Mouse (Mus musculus): Measurements from ENCODE around the gene Aldh3b3. TPM values are rescaled to one million over a fixed set of nuclear protein-coding genes. Genes with fewer than 3 reads are reported as not detected.
A peak's percentile ranks its signal among the peaks of the same experiment; 100 is the strongest.
"Not testable (repeated sequence)": the region's sequence is repeated elsewhere in the genome, so short reads cannot be mapped to it uniquely, and the experiment has no call there.

The Aldh3b3 gene
- polyA plus RNA-seq, 1 experiment from 2014 or later: not detected

GRCm38 (mm10) chr19:3960211-3960610 is 1.8 kb downstream of the Aldh3b3 start:
- no peak overlapping the region for H3K4me2 ChIP-seq
- H3K27me3 ChIP-seq (replicated peaks): peaks cover 7% of the 10 kb centered on the region; the same call in 1 of the 2 replicates
- no peak overlapping the region for H3K9ac ChIP-seq
- no peak overlapping the region for H3K4me3 ChIP-seq
- H3K36me3 ChIP-seq: no peaks in the 10 kb centered on the region
- no peaks in the 10 kb centered on the region for H3K9me3 ChIP-seq (replicated peaks)
- no peak for ATAC-seq
- 78% methylated on average over 5 of the region's 5 CpGs for WGBS (ENCODE audit: insufficient replicate concordance)
- H3K4me1 ChIP-seq: no peaks in the 10 kb centered on the region
- H3K27ac ChIP-seq: no peak overlapping the region

DNA sequence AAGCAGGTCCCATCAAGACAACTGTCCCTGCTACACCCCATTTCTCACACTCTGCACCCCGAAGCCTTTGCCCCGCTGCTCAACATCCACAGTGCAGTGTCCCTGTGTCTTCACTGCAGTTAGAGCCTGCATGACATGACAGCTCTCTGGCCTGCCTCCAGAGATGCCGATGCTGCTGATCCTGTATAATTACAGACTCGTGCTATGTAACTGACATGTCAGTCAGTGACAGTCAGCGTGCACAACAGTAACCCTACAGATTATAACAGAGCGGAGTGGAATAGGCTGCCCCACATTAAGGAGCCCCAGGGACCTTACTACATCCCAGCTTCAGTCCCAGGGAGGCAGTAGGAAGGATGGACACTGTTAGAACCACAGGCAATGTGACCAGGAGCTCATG is 3.4 kb downstream of the Aldh3b3 start:
- not testable (repeated sequence) for H3K4me1 ChIP-seq; H3K4me3 ChIP-seq; H3K4me2 ChIP-seq; H3K36me3 ChIP-seq; H3K27me3 ChIP-seq (replicated peaks); ATAC-seq; H3K9me3 ChIP-seq (replicated peaks); H3K27ac ChIP-seq; H3K9ac ChIP-seq
- WGBS (ENCODE audit: insufficient replicate concordance): 75% methylated on average over 6 of the region's 6 CpGs

GRCm38 (mm10) chr19:3962469-3962868 is 4.0 kb downstream of the Aldh3b3 start:
- Histone ChIP-seq H3K27ac (no peak overlapping the region), H3K4me1 (peaks cover 7% of the 10 kb centered on the region), H3K27me3 (replicated peaks) (0 out of 2 replicates have a peak, but pooled peaks cover 3% of the 10 kb centered on the region), H3K9ac (no peak overlapping the region), H3K4me3 (no peak overlapping the region), H3K36me3 (no peaks in the 10 kb centered on the region), H3K4me2 (no peak overlapping the region), H3K9me3 (replicated peaks) (no peaks in the 10 kb centered on the region)
- ATAC-seq: no peak
- WGBS (ENCODE audit: insufficient replicate concordance): 7% methylated on average over 2 of the region's 2 CpGs

GRCm38 (mm10) chr19:3964030-3964429 is 5.6 kb downstream of the Aldh3b3 start:
- H3K27ac ChIP-seq: no peak overlapping the region
- H3K9ac ChIP-seq: no peak overlapping the region
- H3K36me3 ChIP-seq: no peaks in the 10 kb centered on the region
- H3K27me3 ChIP-seq (replicated peaks): peaks cover 4% of the 10 kb centered on the region; the same call in 1 of the 2 replicates
- WGBS (ENCODE audit: insufficient replicate concordance): 54% methylated on average over 4 of the region's 4 CpGs
- no peak overlapping the region for H3K4me2 ChIP-seq
- H3K4me1 ChIP-seq: peaks cover 8% of the 10 kb centered on the region
- ATAC-seq: no peak
- H3K4me3 ChIP-seq: no peak overlapping the region
- H3K9me3 ChIP-seq (replicated peaks): no peaks in the 10 kb centered on the region

- peaks cover 17% of the 10 kb centered on the region; the same call in 1 of the 2 replicates for H3K27me3 ChIP-seq (replicated peaks)
- no peak overlapping the region for H3K4me2 ChIP-seq
- 53% methylated on average over 11 of the region's 11 CpGs for WGBS (ENCODE audit: insufficient replicate concordance)
- ATAC-seq: no peak
- H3K9ac ChIP-seq: 0 out of 2 replicates have a peak overlapping the region, but pooled peaks have one; percentile 22
- peaks cover 12% of the 10 kb centered on the region for H3K4me1 ChIP-seq
- no peak overlapping the region for H3K27ac ChIP-seq
- no peaks in the 10 kb centered on the region for H3K36me3 ChIP-seq
- no peak overlapping the region for H3K4me3 ChIP-seq
- no peaks in the 10 kb centered on the region for H3K9me3 ChIP-seq (replicated peaks)
These were observed 8.1 kb downstream of the Aldh3b3 start for GRCm38 (mm10) chr19:3966330-3967075.

DNA sequence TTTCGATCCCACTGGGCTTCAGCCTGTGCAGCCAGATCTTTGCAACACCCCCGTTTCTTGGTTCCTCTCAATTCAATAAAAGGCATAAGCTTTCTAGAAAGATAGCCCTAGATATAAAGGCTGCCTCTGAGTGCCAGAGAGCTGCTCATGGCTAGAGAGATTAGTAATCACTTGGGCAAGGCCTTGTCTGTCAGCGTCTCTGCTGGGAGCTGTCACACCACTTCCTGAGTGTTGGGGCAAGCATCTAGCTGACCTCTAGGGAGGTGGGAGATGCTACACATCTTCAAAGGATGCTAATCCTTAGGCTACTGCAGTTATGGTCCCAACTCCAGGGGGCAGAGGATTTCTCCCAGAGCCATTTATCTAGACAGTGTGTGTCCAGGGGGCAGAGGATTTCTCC is 8.8 kb downstream of the Aldh3b3 start:
- Histone ChIP-seq H3K9me3 (replicated peaks) (no peaks in the 10 kb centered on the region), H3K9ac (0 out of 2 replicates have a peak overlapping the region, but pooled peaks have one; percentile 22)
- WGBS (ENCODE audit: insufficient replicate concordance): 42% methylated on average over 3 of the region's 3 CpGs

DNA sequence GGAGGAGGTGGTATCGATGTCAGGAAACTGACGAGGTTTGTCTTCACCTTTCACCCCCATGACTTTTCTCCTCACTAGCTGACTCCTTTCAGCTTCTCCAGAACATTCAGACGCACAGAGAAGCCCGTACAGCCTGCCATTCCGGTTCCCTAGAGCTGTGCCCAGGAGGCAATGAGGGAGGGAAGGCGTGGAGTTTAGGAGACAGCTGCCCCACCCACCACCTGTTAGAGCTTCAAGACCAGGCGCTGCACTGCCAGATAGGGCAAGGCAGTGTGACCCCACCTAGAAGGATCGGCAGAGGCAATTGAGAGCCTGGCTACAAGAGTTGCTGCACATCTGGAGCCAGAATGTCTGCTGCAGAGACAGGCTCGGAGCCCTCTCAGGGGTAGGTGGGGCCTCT is 13.8 kb downstream of the Aldh3b3 start, which contains the start of gene Aldh3b2:
TSS of gene Aldh3b2 (plus strand) at position 100 of the 400 bp plus-strand sequence.
- Histone ChIP-seq H3K36me3 (no peaks in the 10 kb centered on the region), H3K27me3 (replicated peaks) (peaks cover 28% of the 10 kb centered on the region), H3K9ac (0 out of 2 replicates have a peak within 1 kb of the TSS, but pooled peaks have one; percentile 22), H3K4me2 (peak within 1 kb of the TSS; percentile 32), H3K4me1 (peaks cover 25% of the 10 kb centered on the region), H3K4me3 (no peak within 1 kb of the TSS), H3K9me3 (replicated peaks) (no peaks in the 10 kb centered on the region), H3K27ac (no peak within 1 kb of the TSS)
- WGBS (ENCODE audit: insufficient replicate concordance): 31% methylated on average over 9 of the region's 9 CpGs
- peak; percentile 86 for ATAC-seq

More for the DNA sequence above, 8.8 kb downstream of the Aldh3b3 start:
- no peak for ATAC-seq
- Histone ChIP-seq H3K27ac (no peak overlapping the region), H3K4me3 (no peak overlapping the region), H3K36me3 (no peaks in the 10 kb centered on the region), H3K4me2 (no peak overlapping the region), H3K4me1 (peaks cover 19% of the 10 kb centered on the region), H3K27me3 (replicated peaks) (peaks cover 17% of the 10 kb centered on the region; the same call in 1 of the 2 replicates)

DNA sequence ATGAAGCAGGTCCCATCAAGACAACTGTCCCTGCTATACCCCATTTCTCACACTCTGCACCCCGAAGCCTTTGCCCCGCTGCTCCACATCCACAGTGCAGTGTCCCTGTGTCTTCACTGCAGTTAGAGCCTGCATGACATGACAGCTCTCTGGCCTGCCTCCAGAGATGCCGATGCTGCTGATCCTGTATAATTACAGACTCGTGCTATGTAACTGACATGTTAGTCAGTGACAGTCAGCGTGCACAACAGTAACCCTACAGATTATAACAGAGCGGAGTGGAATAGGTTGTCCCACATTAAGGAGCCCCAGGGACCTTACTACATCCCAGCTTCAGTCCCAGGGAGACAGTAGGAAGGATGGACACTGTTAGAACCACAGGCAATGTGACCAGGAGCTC is 16.2 kb downstream of the Aldh3b3 start:
- not testable (repeated sequence) for H3K4me3 ChIP-seq; H3K27ac ChIP-seq; H3K36me3 ChIP-seq; H3K9me3 ChIP-seq (replicated peaks); H3K9ac ChIP-seq; H3K4me2 ChIP-seq; ATAC-seq
- 75% methylated on average over 6 of the region's 6 CpGs for WGBS (ENCODE audit: insufficient replicate concordance)
- Histone ChIP-seq H3K27me3 (replicated peaks) (peaks cover 18% of the 10 kb centered on the region), H3K4me1 (peaks cover 22% of the 10 kb centered on the region)

DNA sequence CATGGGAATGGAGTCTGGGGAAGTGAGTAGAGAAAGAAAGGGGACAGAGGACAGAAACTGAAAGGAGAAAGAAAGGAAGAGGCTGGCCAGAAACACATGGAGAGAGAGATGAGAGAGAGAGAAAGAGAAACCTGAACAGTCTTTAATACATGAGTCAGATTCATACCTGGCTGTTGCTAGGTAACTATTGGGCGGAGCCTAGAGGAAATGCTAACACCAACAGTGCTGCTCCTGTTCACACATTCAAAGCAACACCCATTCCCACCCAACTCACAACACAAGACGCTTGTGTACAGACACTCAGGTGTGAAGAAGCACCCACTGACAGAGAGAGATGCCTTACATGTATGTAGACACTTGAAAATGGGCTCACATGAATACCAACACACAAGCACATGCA is 17.4 kb downstream of the Aldh3b3 start:
- H3K27ac ChIP-seq: no peak overlapping the region
- no peak overlapping the region for H3K9ac ChIP-seq
- H3K36me3 ChIP-seq: no peaks in the 10 kb centered on the region
- peaks cover 25% of the 10 kb centered on the region for H3K4me1 ChIP-seq
- H3K9me3 ChIP-seq (replicated peaks): no peaks in the 10 kb centered on the region
- WGBS (ENCODE audit: insufficient replicate concordance): 57% methylated on average over 2 of the region's 2 CpGs
- no peak overlapping the region for H3K4me3 ChIP-seq
- no peak for ATAC-seq
- peaks cover 11% of the 10 kb centered on the region; the same call in 1 of the 2 replicates for H3K27me3 ChIP-seq (replicated peaks)
- no peak overlapping the region for H3K4me2 ChIP-seq

DNA sequence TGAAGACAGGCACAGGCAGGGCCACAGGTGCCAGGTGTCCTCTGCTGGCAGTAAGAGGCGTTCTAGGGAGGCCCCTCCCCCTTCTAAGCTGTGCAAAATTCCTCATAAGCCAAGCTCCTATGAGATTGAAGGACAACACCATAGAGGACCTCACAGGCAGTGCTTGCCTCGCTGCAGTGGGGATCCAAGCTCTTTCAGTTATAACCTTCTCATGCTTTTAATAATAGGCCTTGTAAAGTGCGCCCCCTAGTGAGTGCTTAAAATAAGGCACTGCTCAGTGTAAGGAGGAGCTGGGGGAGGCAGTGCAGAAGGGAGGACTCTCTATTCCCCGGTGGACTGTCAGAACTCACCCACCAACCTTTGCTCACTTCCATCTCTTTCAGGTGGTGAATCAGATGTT is 21.9 kb downstream of the Aldh3b3 start:
- H3K9me3 ChIP-seq (replicated peaks): no peaks in the 10 kb centered on the region
- H3K9ac ChIP-seq: no peak overlapping the region
- H3K4me3 ChIP-seq: no peak overlapping the region
- peak; percentile 58 for ATAC-seq
- peaks cover 11% of the 10 kb centered on the region for H3K4me1 ChIP-seq
- WGBS (ENCODE audit: insufficient replicate concordance): 15% methylated on average over 4 of the region's 4 CpGs
- no peak overlapping the region for H3K4me2 ChIP-seq
- no peak overlapping the region for H3K27ac ChIP-seq
- peaks cover 11% of the 10 kb centered on the region; the same call in 1 of the 2 replicates for H3K27me3 ChIP-seq (replicated peaks)
- H3K36me3 ChIP-seq: no peaks in the 10 kb centered on the region

DNA sequence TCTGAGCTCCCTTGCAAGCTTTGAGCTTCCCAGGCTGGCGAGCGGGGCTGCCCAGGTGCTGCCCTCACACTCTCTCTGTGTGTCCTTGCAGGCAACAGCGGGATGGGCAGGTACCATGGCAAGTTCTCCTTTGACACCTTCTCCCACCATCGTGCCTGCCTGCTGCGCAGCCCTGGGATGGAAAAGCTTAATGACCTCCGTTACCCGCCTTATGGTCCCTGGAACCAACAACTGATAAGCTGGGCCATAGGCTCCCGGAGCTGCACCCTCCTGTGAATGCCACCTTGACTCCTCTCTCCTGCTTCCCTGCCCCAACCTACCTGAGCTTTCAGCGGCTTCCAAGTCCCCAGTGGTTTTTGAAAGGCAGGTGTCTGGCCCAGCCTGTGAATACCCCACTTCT is 22.5 kb downstream of the Aldh3b3 start:
- Histone ChIP-seq H3K27me3 (replicated peaks) (peaks cover 7% of the 10 kb centered on the region; the same call in 1 of the 2 replicates), H3K4me3 (no peak overlapping the region), H3K9ac (no peak overlapping the region), H3K4me1 (peaks cover 18% of the 10 kb centered on the region), H3K9me3 (replicated peaks) (no peaks in the 10 kb centered on the region), H3K4me2 (no peak overlapping the region), H3K36me3 (no peaks in the 10 kb centered on the region), H3K27ac (no peak overlapping the region)
- ATAC-seq: no peak
- WGBS (ENCODE audit: insufficient replicate concordance): 60% methylated on average over 9 of the region's 9 CpGs

DNA sequence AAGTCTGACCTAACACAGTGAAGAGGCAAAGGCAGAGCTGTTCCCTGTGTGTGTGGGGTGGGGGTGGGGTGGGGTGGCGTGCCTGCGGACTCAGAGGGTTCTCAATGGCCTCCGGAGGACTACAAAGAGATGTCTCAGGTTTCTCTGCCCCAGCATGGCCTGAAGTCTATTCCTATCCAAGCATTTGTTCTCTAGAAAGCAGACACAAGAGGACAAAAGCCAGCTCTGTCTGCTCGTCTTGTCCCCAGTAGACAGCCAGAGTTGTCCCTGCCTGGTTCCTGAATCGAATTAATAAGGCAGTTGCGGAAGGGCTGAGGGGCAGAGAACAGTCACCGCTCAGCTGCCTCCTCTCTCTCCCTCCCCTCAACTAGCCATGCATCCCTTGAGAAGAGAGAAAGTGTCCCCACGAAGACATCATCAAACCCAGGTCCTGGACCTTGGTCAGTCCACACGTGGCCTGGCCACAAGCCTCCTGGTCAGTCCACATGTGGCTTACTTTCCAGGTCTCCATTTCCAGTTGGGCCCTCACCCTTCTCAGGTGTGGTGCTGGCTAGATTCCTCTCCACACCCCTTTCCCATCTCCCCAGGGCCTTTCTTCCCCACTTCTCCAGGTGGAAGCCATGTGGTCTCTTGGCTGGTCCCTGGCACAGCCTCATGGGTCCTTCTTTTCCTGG is 25.2 kb downstream of the Aldh3b3 start:
- no peaks in the 10 kb centered on the region; the same call in 1 of the 2 replicates for H3K27me3 ChIP-seq (replicated peaks)
- peaks cover 2% of the 10 kb centered on the region; the same call in 1 of the 2 replicates for H3K36me3 ChIP-seq
- no peak overlapping the region for H3K27ac ChIP-seq
- 59% methylated on average over 9 of the region's 9 CpGs for WGBS (ENCODE audit: insufficient replicate concordance)
- H3K9ac ChIP-seq: no peak overlapping the region
- H3K4me2 ChIP-seq: no peak overlapping the region
- H3K4me3 ChIP-seq: no peak overlapping the region
- ATAC-seq: no peak
- H3K9me3 ChIP-seq (replicated peaks): no peaks in the 10 kb centered on the region
- peaks cover 30% of the 10 kb centered on the region for H3K4me1 ChIP-seq
